Mouse (Mus musculus) hindbrain, embryonic 13.5 days (tissue): ENCODE data around the gene Naa80. TPM values are rescaled to one million over a fixed set of nuclear protein-coding genes. Genes with fewer than 3 reads are reported as not detected.

ENCODE experiments used
- ATAC-seq: fragments of 200-750 bp; cut with Nextera tagmentation; 2 replicates; pipeline ENCODE4 v1.8.0; 2017; ENCODE audit warnings: moderate TSS enrichment; ENCODE audit not compliant: low FRiP score
- H3K27ac ChIP-seq: fragments of 300-500 bp; sonication (generic); 2 replicates; pipeline ENCODE4 v1.5.1; 2015; ENCODE audit warnings: inconsistent platforms, mild to moderate bottlenecking, moderate library complexity
- H3K27me3 ChIP-seq: fragments of 300-500 bp; sonication (generic); 2 replicates; pipeline ENCODE4 v1.6.1; 2015; ENCODE audit warnings: mild to moderate bottlenecking, inconsistent platforms
- H3K36me3 ChIP-seq: fragments of 300-500 bp; sonication (generic); 2 replicates; pipeline ENCODE4 v1.6.1; 2015; ENCODE audit warnings: mild to moderate bottlenecking, inconsistent platforms
- H3K4me1 ChIP-seq: fragments of 300-500 bp; sonication (generic); replicated peaks from 2 replicates; pipeline ENCODE4 v1.6.1; 2015; ENCODE audit warnings: inconsistent platforms
- H3K4me2 ChIP-seq: fragments of 300-500 bp; sonication (generic); 2 replicates; pipeline ENCODE4 v1.6.1; 2015; ENCODE audit warnings: inconsistent platforms, mild to moderate bottlenecking, moderate library complexity
- H3K4me3 ChIP-seq: fragments of 300-500 bp; sonication (generic); 2 replicates; pipeline ENCODE4 v1.5.1; 2015; ENCODE audit warnings: mild to moderate bottlenecking, inconsistent platforms
- H3K9ac ChIP-seq: fragments of 300-500 bp; sonication (generic); 2 replicates; pipeline ENCODE4 v1.6.1; 2015; ENCODE audit warnings: mild to moderate bottlenecking, inconsistent platforms
- H3K9me3 ChIP-seq: fragments of 300-500 bp; sonication (generic); 2 replicates; pipeline ENCODE4 v1.6.1; 2016; ENCODE audit warnings: inconsistent platforms
- WGBS: fragments of 180-500 bp; shearing (Covaris S2); methylation state at CpG from one replicate; pipeline ENCODE4 v1.1.7; 2015; 5-methylcytosine and 5-hydroxymethylcytosine counted together
- polyA plus RNA-seq: library from polyadenylated mRNA; unstranded; fragments of >200 nt; fragmentation: Nextera tagmentation; extraction: Ambion mirVana; gene quantifications from 2 replicates; pipeline ENCODE4 v1.2.1, GENCODE M21; 2015

Naa80 gene
- polyA plus RNA-seq, 1 experiment from 2014 or later, result 14.1 TPM

GRCm38 (mm10) chr9:107543299-107543698 lies 35.4 kb upstream of the Naa80 start:
- H3K4me3 ChIP-seq, result no peak overlapping the region
- H3K4me2 ChIP-seq, result no peak overlapping the region
- WGBS, result 90% methylated on average over 11 of the region's 11 CpGs
- H3K4me1 ChIP-seq, result peaks cover 61% of the 10 kb centered on the region
- no peak overlapping the region for H3K27ac ChIP-seq
- peaks cover 41% of the 10 kb centered on the region for H3K36me3 ChIP-seq
- no peak overlapping the region for H3K9ac ChIP-seq
- no peak for ATAC-seq
- no peaks in the 10 kb centered on the region for H3K9me3 ChIP-seq
- H3K27me3 ChIP-seq, result peaks cover 4% of the 10 kb centered on the region

- 95% methylated on average over 17 of the region's 17 CpGs for WGBS
- ATAC-seq, result no peak
- H3K4me1 ChIP-seq, result peaks cover 61% of the 10 kb centered on the region
Measured at GRCm38 (mm10) chr9:107544196-107544700, 34.4 kb upstream of the Naa80 start.

GRCm38 (mm10) chr9:107544729-107545128 lies 34.0 kb upstream of the Naa80 start:
- H3K4me3 ChIP-seq, result no peak overlapping the region
- H3K36me3 ChIP-seq, result peaks cover 26% of the 10 kb centered on the region
- H3K27me3 ChIP-seq, result peaks cover 19% of the 10 kb centered on the region
- peaks cover 61% of the 10 kb centered on the region for H3K4me1 ChIP-seq
- H3K4me2 ChIP-seq, result no peak overlapping the region
- H3K9me3 ChIP-seq, result no peaks in the 10 kb centered on the region
- no peak overlapping the region for H3K27ac ChIP-seq
- no peak for ATAC-seq
- WGBS, result 94% methylated on average over 12 of the region's 12 CpGs
- no peak overlapping the region for H3K9ac ChIP-seq

More at GRCm38 (mm10) chr9:107544196-107544700, 34.4 kb upstream of the Naa80 start:
- no peaks in the 10 kb centered on the region for H3K9me3 ChIP-seq
- H3K9ac ChIP-seq, result no peak overlapping the region
- H3K27ac ChIP-seq, result no peak overlapping the region
- peaks cover 31% of the 10 kb centered on the region for H3K36me3 ChIP-seq
- H3K4me3 ChIP-seq, result no peak overlapping the region
- H3K27me3 ChIP-seq, result peaks cover 14% of the 10 kb centered on the region
- H3K4me2 ChIP-seq, result no peak overlapping the region

- Histone ChIP-seq H3K4me3 (no peak overlapping the region), H3K9ac (no peak overlapping the region), H3K27ac (no peak overlapping the region), H3K9me3 (no peaks in the 10 kb centered on the region), H3K4me1 (peaks cover 57% of the 10 kb centered on the region), H3K4me2 (no peak overlapping the region), H3K36me3 (peaks cover 22% of the 10 kb centered on the region), H3K27me3 (peaks cover 23% of the 10 kb centered on the region)
- WGBS, result 88% methylated on average over 10 of the region's 10 CpGs
- no peak for ATAC-seq
Measured at GRCm38 (mm10) chr9:107545199-107545598, 33.5 kb upstream of the Naa80 start.

- WGBS, result 4% methylated on average over 3 of the region's 3 CpGs
- H3K4me3 ChIP-seq, result no peak overlapping the region
- no peak for ATAC-seq
Measured at GRCm38 (mm10) chr9:107545602-107546001, 33.1 kb upstream of the Naa80 start.

GRCm38 (mm10) chr9:107547026-107547425 lies 31.7 kb upstream of the Naa80 start, which contains the start of gene Zmynd10:
Gene Zmynd10 (plus strand): TSS chr9:107547298.
- peaks cover 20% of the 10 kb centered on the region for H3K36me3 ChIP-seq
- peak within 1 kb of the TSS; percentile 49 for H3K9ac ChIP-seq
- peaks cover 42% of the 10 kb centered on the region for H3K27me3 ChIP-seq
- H3K27ac ChIP-seq, result peak within 1 kb of the TSS; percentile 72
- H3K9me3 ChIP-seq, result no peaks in the 10 kb centered on the region
- peaks cover 58% of the 10 kb centered on the region for H3K4me1 ChIP-seq
- H3K4me3 ChIP-seq, result peak within 1 kb of the TSS; percentile 20; the same call in 1 of the 2 replicates
- H3K4me2 ChIP-seq, result peak within 1 kb of the TSS; percentile 52
- WGBS, result 4% methylated on average over 20 of the region's 20 CpGs
- ATAC-seq, result peak; percentile 55

More at GRCm38 (mm10) chr9:107545602-107546001, 33.1 kb upstream of the Naa80 start:
- Histone ChIP-seq H3K4me2 (no peak overlapping the region), H3K36me3 (peaks cover 20% of the 10 kb centered on the region), H3K27me3 (peaks cover 27% of the 10 kb centered on the region), H3K9me3 (no peaks in the 10 kb centered on the region), H3K4me1 (peaks cover 53% of the 10 kb centered on the region), H3K9ac (no peak overlapping the region), H3K27ac (no peak overlapping the region)

GRCm38 (mm10) chr9:107547957-107548356 lies 30.7 kb upstream of the Naa80 start:
- peaks cover 51% of the 10 kb centered on the region for H3K27me3 ChIP-seq
- peaks cover 20% of the 10 kb centered on the region for H3K36me3 ChIP-seq
- H3K4me3 ChIP-seq, result no peak overlapping the region
- no peaks in the 10 kb centered on the region for H3K9me3 ChIP-seq
- H3K27ac ChIP-seq, result no peak overlapping the region
- H3K4me2 ChIP-seq, result no peak overlapping the region
- WGBS, result 83% methylated on average over 5 of the region's 5 CpGs
- ATAC-seq, result no peak
- no peak overlapping the region for H3K9ac ChIP-seq
- H3K4me1 ChIP-seq, result peaks cover 53% of the 10 kb centered on the region

GRCm38 (mm10) chr9:107548820-107549219 lies 29.9 kb upstream of the Naa80 start:
- peaks cover 14% of the 10 kb centered on the region for H3K36me3 ChIP-seq
- no peak overlapping the region for H3K4me2 ChIP-seq
- H3K9me3 ChIP-seq, result no peaks in the 10 kb centered on the region
- H3K4me1 ChIP-seq, result peaks cover 56% of the 10 kb centered on the region
- WGBS, result 90% methylated on average over 10 of the region's 10 CpGs
- no peak for ATAC-seq
- no peak overlapping the region for H3K4me3 ChIP-seq
- H3K9ac ChIP-seq, result no peak overlapping the region
- H3K27me3 ChIP-seq, result peaks cover 53% of the 10 kb centered on the region
- H3K27ac ChIP-seq, result no peak overlapping the region

GRCm38 (mm10) chr9:107549297-107550074 lies 29.2 kb upstream of the Naa80 start:
- Histone ChIP-seq H3K9ac (no peak overlapping the region), H3K27ac (no peak overlapping the region), H3K36me3 (peaks cover 7% of the 10 kb centered on the region), H3K4me2 (no peak overlapping the region), H3K27me3 (peaks cover 53% of the 10 kb centered on the region), H3K4me3 (no peak overlapping the region), H3K4me1 (peaks cover 58% of the 10 kb centered on the region), H3K9me3 (no peaks in the 10 kb centered on the region)
- 88% methylated on average over 20 of the region's 20 CpGs for WGBS
- ATAC-seq, result no peak

- H3K27ac ChIP-seq, result no peak overlapping the region
- peaks cover 53% of the 10 kb centered on the region for H3K27me3 ChIP-seq
- peak overlapping the region; percentile 65 for H3K4me2 ChIP-seq
- no peak overlapping the region for H3K9ac ChIP-seq
- no peak for ATAC-seq
- peaks cover 55% of the 10 kb centered on the region for H3K4me1 ChIP-seq
- H3K4me3 ChIP-seq, result peak overlapping the region; percentile 40; the same call in 1 of the 2 replicates
- 25% methylated on average over 23 of the region's 23 CpGs for WGBS
- no peaks in the 10 kb centered on the region for H3K9me3 ChIP-seq
- no peaks in the 10 kb centered on the region for H3K36me3 ChIP-seq
Measured at GRCm38 (mm10) chr9:107550491-107551116, 28.1 kb upstream of the Naa80 start.

GRCm38 (mm10) chr9:107551117-107551889 lies 27.4 kb upstream of the Naa80 start, which contains the start of gene Rassf1:
Gene Rassf1 (plus strand): TSS chr9:107551555.
- no peak for ATAC-seq
- no peaks in the 10 kb centered on the region for H3K36me3 ChIP-seq
- H3K4me3 ChIP-seq, result peak within 1 kb of the TSS; percentile 40
- H3K27me3 ChIP-seq, result peaks cover 53% of the 10 kb centered on the region
- peak within 1 kb of the TSS; percentile 70 for H3K9ac ChIP-seq
- H3K9me3 ChIP-seq, result no peaks in the 10 kb centered on the region
- peak within 1 kb of the TSS; percentile 23; the same call in 1 of the 2 replicates for H3K27ac ChIP-seq
- H3K4me2 ChIP-seq, result peak within 1 kb of the TSS; percentile 65
- under 1% methylated on average over 63 of the region's 63 CpGs for WGBS
- H3K4me1 ChIP-seq, result peaks cover 56% of the 10 kb centered on the region
